Mouse (Mus musculus) granulocyte monocyte progenitor cell, adult 5-6 weeks (primary cell): ENCODE measurements around the gene Uckl1. TPM values are rescaled to one million over a fixed set of nuclear protein-coding genes. Genes with fewer than 3 reads are reported as not detected.

ENCODE experiments used
- ATAC-seq: replicated peaks from 2 replicates; pipeline ENCODE4 v1.8.0; 2016; ENCODE audit warnings: mild to moderate bottlenecking, moderate TSS enrichment, inconsistent platforms; ENCODE audit not compliant: poor library complexity, severe bottlenecking
- total RNA-seq, 2 experiments: library from RNA; stranded (forward) in 1 of 2; stranded (reverse) in 1 of 2; fragments of 200-712, 200-1000 nt in 1 of 2; fragments of >200 nt in 1 of 2; fragmentation: Nextera tagmentation in 1 of 2; gene quantifications; 2 replicates each; pipeline ENCODE4 v1.2.3; 2014 to 2017

Gene Uckl1
- total RNA-seq, 2 experiments from 2014 or later, result 54.1 to 128 TPM

- no peak for ATAC-seq
Observed at GRCm38 (mm10) chr2:181591528-181592085, 6.9 kb upstream of the Uckl1 start, which contains the start of gene Prpf6. Gene Prpf6 (plus strand): TSS chr2:181591868.

DNA sequence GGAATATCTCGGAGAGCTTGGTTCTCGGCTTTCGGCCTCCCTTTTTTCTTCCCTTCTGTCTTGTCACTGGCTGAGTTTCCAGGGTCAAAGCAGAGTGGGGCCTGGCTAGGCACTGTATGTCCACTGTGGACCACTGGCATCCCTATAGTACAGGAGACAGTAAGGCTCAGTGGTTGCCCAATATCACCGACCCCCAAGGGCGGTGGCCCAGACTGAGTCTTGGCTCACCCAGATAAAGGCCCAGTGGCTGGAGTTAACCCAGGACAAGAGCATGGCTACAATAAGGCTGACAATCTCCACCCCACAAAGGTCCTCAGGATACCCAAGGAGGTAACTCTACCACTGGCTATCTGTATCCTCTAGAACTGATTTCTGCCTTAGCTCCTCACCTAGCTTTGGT is 5.8 kb upstream of the Uckl1 start:
- no peak for ATAC-seq

DNA sequence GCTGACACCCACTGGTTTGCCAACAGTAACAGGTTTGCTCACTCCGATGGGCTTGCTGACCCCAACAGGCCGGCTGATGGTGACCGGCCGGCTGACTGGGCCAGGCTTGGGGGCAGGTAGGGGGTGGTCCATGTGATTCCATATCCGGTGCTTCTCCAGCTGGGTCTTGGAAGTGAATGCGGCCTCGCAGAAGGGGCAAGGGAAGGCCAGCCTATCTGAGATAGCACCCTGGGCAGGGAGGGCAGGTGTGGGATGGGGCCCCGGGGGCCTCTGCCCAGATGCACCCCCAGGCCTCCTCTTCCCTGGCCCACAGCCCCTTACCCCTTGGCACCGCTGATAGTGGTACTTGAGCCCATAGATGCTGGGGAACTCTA is 5.0 kb upstream of the Uckl1 start:
- no peak for ATAC-seq

DNA sequence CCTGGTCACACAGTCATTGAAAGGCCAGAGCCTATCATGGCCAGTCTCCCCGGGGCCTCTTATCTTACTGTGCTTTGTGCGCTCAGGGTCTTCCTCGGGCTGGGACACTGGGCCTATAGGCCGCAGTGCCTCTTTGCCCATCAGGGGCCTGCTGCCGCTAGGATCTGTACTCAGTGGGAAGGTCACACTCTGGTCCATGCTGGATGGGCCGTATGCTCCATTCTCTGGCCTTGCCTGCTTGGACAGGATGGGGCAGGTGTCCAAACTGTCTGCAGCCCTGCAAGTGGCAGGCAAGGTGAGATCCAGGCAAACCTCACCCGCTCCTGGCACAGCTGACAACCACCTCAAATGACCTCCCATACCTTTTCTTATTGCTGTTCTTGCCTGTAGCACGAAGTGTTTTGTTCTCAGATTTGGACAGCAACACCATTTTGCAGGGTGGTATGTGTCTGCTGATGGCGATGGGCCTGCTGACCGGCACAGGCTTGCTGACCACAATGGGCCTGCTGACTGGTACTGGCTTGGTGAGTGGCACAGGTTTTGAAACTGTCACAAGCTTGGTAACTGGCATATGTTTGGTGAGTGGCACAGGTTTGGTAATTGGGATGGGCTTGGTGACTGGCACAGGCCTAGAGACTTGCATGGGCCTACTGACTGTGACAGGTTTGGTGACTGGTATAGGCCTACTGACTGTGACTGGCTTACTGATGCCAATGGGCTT is 4.5 kb upstream of the Uckl1 start:
- no peak for ATAC-seq

- no peak for ATAC-seq
Observed at GRCm38 (mm10) chr2:181588229-181588780, 3.6 kb upstream of the Uckl1 start.

DNA sequence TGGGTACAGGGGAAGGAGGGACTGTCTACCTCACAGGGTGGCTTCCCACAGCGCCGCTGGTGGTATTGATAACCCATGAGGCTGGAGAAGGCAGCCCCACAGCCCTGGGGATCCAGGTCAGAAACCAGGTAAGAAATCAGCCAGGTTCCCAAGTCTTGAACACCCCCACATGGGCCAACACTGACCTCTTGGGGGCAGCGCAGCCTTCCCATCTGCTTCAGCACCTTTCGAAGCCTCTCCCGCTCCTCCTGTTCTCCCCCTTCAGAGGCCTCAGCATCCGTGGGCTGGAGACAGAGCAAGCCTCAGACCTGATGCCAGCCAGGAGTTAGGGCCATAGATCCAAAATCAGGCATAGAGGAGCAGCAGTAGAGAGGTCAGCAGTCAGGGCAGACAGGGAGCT is 3.1 kb upstream of the Uckl1 start:
- no peak for ATAC-seq

GRCm38 (mm10) chr2:181586124-181586523 is 1.4 kb upstream of the Uckl1 start:
- ATAC-seq, result no peak

GRCm38 (mm10) chr2:181585506-181585905 is 814 bp upstream of the Uckl1 start:
- no peak for ATAC-seq

DNA sequence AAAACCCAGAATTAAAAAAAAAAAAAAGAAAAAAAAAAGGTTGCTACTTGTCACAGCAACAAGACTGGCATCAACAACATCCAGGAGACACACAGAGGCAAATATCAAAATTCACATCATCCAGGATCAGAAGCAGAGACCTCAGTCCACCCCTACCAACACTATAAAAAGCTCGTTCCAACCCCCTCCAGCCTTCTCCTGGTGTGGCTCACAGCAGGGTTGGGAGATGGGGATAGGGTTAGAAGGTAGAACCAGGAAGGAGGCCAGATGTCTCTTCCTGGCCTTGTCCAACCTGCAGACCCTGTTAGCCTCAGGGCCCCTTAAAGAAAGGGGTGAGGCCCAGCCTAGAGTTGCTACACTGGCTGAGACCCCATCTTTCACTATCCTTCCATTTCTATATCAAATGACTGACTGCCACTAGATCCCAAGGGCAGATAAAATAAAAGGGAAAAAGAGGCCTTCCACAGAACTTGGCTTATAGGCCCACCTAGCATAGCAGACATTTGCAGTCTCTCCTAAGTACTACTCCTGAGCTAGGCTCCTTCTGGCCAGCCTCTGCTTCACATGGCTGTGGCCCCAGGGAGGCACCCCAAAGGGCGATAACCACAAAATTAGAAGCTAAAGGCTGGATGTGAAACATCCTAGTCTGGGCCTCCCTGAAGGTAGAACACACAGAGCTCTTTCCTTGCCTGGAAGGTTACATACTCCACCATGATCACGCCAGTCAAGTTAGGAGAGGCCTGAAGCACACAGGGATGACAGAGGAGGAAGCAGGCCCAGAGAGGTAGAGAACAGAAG is 1.0 kb downstream of the Uckl1 start:
- ATAC-seq, result no peak

DNA sequence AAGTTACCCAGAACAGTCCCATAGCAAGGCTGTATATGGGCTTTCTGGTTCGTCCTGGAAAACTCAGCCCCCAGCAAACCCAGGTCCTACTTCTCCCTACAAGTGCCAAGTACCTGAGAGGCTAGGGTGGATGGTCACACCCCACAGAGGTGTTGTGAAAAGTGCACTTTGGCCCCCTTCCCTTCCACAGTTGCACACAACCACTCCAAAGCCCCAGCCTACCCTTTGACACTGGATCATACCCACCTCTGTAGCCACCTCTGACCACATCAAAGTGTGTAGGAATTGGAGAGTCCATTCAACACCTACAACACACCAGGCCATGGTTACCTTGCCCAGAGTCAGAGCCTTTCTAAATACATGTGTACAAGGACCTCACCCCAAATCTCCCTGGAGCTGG is 1.8 kb downstream of the Uckl1 start:
- ATAC-seq, result no peak

DNA sequence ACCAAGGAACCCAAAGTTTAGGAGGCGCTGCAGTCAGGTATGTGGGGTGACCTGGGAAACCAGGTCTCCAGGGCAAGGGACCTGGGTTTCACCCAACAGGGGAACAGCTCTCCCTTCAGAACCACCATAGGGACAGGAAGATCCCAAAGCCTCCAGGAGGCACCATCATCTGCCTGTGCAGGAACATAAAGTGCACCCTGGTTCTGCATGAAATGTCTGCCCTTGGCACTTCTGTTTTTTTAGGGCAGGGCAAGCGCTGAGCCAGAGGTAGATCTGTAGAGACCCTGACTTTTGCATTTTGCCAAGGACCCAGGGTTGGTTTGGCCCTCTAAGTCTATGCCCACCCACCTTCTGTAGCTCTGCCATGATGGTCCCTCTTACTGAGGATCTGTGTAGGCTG is 2.3 kb downstream of the Uckl1 start:
- no peak for ATAC-seq

DNA sequence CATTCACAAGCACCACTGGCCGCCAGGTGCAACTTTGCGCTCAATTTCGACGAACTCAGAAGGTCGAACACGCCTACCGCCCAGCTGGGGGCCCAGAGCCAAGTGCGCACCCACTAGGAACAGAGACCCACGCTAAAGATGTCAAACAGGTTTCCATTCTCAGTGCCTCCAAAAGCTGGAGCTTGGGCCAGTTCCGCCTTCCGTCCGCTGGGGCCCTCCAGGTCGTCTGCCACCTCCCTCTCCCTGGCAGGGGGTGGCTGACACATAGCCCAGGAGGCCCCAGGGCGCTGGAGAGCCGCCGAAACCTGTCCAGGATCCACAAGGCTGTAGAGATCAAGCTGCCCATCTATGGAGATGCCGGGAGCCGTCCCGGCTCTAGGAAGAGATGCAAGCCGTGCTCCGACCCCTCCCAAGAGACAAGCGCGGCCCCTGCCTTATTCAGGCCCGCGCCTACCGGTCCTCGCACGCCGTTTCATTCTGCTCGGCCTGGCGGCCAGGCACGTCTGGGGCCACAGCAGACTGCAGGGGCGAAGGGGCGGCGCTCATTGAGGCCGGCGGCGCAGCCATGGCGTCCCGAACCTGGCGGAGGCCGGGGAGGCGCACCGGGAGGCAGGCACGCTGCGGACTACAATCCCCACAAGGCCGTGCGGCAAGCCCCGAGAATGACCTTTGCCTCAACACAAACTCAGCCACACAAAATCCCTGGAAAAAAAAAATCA is 3.1 kb downstream of the Uckl1 start:
- ATAC-seq, result peak; percentile 73

- peak; percentile 85 for ATAC-seq
Observed at GRCm38 (mm10) chr2:181581016-181581401, 3.7 kb downstream of the Uckl1 start.

DNA sequence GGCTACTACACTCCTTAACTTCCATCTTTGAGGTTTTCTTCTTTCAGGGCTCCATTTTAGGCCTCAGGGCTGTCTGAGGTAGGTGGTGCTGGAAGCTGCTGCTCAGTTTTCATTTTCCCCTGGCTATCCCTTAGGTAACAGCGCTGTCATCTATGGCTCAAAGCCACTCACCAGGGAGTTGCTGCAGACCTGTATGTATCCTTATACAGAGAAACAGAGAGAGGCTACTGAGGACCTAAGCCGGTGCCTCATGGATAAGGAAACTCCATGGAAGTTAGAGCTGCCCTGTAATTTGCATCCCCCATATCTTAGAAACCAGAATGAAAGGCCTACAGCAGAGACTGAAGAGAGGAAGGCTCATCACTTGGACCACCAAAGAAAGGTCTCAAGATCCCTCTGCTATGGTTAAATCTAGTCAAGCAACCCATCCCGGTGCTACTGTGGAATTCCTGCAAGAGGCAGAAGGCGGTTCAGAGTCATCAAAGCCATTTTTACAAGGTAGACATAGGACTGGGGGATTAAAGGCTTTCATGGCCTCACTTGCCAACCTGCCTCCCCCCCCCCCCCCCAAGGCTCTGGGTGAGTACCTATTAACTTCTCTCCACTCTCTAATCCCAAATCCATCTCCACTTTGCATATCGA is 4.4 kb downstream of the Uckl1 start:
- ATAC-seq, result no peak

- no peak for ATAC-seq
Observed at GRCm38 (mm10) chr2:181579681-181580080, 5.0 kb downstream of the Uckl1 start.

DNA sequence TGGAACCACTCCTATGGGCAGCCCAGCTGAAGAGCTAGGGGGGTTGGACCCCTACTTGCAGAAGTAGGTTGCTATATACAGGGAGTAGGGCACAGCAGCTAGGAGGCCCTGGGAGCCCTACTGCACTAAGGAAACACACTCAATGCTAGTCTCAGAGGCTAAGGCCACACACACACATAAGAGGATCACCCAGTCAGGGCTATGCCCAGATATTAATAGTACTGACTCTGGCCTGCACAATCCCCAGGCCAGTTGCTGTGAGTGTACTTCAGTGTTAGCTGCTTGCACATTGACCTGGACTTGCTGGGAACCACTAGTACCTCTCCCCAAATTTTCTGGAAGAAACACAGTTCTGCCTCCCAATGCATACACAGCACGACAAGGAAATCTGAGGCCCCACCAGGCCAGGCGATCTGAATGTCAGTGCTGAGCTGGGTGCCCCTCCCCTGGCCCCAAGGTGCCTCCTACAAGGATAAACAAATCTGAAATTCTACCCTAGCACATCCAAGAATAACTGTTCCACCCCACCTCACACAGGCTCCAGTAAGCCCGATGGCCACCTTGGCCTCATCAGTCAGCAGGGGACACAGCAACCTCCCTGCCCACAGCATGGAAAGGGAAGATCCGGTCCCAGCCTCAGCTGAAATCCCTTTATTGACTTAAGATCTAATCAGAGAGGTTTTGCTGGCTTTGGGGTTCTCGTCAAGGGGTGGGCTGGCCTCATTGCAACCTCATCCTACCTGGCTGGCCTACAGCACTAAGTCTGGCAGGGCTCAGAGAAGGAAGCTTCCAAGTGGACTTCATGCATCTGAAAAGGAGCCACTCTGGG is 5.7 kb downstream of the Uckl1 start:
- no peak for ATAC-seq

- ATAC-seq, result no peak
Observed at GRCm38 (mm10) chr2:181577981-181578581, 6.6 kb downstream of the Uckl1 start.

DNA sequence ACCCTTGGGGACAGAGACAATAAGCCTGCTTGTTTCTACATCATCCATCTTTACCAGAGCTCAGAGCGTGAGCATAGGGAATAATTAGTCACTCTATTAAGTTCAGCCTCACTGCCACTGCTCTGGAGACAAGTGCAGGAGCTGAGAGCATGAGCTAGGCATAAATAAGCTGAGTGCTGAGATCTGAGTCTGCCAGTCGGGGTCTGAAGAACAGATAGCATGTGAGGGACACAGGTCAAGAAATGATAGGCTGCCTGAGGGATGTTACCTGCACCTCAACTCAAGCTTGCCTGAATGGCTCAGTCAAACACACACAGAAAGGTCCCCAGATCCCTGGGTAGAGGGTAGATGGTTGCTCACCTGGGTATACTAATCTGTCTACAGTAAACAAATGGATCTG is 7.6 kb downstream of the Uckl1 start:
- no peak for ATAC-seq

DNA sequence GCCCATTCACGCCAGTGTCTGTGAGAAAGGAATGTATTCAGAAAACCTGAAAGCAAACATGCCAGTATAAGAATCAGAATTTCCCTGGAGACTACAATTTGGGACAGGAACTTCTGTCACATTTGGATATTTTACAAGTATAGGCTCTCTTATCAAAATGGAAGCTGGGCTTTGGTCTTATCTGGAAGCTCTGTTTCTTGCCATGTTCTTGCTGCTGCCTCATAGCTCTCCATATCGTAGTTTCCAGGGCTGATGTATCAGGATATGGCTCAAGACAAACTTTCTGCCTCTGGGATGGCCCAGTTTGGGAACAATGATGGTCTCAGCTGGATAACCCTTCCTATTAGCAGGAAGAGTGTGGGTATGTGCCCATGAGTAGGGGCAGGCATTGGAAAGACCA is 8.1 kb downstream of the Uckl1 start:
- ATAC-seq, result no peak
